Mouse (Mus musculus) midbrain, embryonic 14.5 days (tissue): ENCODE measurements around the gene Gm20721. TPM values are rescaled to one million over a fixed set of nuclear protein-coding genes. Genes with fewer than 3 reads are reported as not detected.

Experiments
- ATAC-seq: fragments of 200-750 bp; cut with Nextera tagmentation; 2 replicates; pipeline ENCODE4 v1.8.0; 2017; ENCODE audit warnings: moderate number of reproducible peaks, moderate library complexity; ENCODE audit not compliant: low FRiP score, low TSS enrichment
- DNase-seq: peaks from one replicate; pipeline ENCODE4 v3.0.0-alpha.2; 2015
- H3K27ac ChIP-seq: fragments of 300-500 bp; sonication (generic); replicated peaks from 2 replicates; pipeline ENCODE4 v1.5.1; 2014; ENCODE audit warnings: mild to moderate bottlenecking, low read depth, low read length, moderate library complexity
- H3K27me3 ChIP-seq: fragments of 300-500 bp; sonication (generic); 2 replicates; pipeline ENCODE4 v1.6.1; 2014; ENCODE audit warnings: low read length, control low read depth, mixed read lengths; ENCODE audit not compliant: control insufficient read depth, insufficient read depth
- H3K36me3 ChIP-seq: fragments of 300-500 bp; sonication (generic); 2 replicates; pipeline ENCODE4 v1.6.1; 2014; ENCODE audit warnings: low read length, control low read depth; ENCODE audit not compliant: control insufficient read depth, insufficient read depth
- H3K4me1 ChIP-seq: fragments of 300-500 bp; sonication (generic); 2 replicates; pipeline ENCODE4 v1.6.1; 2014; ENCODE audit warnings: mild to moderate bottlenecking, antibody characterized with exemption, low read length, control low read depth; ENCODE audit not compliant: control insufficient read depth, insufficient read depth
- H3K4me2 ChIP-seq: fragments of 300-500 bp; sonication (generic); 2 replicates; pipeline ENCODE4 v1.6.1; 2014; ENCODE audit warnings: mild to moderate bottlenecking, low read length, moderate library complexity
- H3K4me3 ChIP-seq: fragments of 300-500 bp; sonication (generic); replicated peaks from 2 replicates; pipeline ENCODE4 v1.5.1; 2014; ENCODE audit warnings: low read depth, low read length
- H3K9ac ChIP-seq: fragments of 300-500 bp; sonication (generic); replicated peaks from 2 replicates; pipeline ENCODE4 v1.6.1; 2014; ENCODE audit warnings: mild to moderate bottlenecking, low read length, moderate library complexity
- H3K9me3 ChIP-seq: fragments of 300-500 bp; sonication (generic); 2 replicates; pipeline ENCODE4 v1.6.1; 2016; ENCODE audit warnings: low read length, control low read depth, mixed read lengths; ENCODE audit not compliant: control insufficient read depth
- WGBS: fragments of 180-500 bp; shearing (Covaris S2); extraction: QIAGEN DNeasy Blood & Tissue Kit; methylation state at CpG from one replicate; pipeline ENCODE4 v1.1.7; 2014; 5-methylcytosine and 5-hydroxymethylcytosine counted together
- polyA plus RNA-seq: library from polyadenylated mRNA; unstranded; fragments of >200 nt; fragmentation: Nextera tagmentation; extraction: Ambion mirVana; gene quantifications from 2 replicates; pipeline ENCODE4 v1.2.1, GENCODE M21; 2014

The Gm20721 gene
- polyA plus RNA-seq, 1 experiment from 2014 or later: 6.4 TPM

DNA sequence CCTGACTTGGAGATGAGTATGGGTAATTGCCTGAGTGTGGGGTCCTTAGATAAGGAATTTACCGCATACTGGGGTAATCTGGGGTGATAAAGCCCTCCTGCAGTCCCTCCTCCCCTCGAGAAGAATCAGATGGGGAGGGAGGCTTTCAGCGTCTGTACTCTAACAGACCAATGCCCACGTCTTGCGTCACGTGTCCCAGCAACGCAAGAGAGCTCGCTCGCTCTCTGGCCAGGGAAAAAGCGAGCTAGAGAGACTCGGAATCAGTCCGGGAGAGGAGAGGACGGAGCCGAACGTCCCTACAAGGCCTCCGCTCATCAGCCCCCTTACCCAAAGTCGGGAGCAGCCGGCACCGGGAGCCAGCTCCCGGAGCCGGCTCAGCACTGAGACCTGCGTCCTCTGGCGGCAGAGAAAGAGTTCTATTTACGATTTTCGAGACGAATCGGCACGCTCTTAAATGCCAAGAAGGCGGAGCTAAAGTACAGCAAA is 49.4 kb downstream of the Gm20721 start:
- Histone ChIP-seq H3K4me3 (0 out of 2 replicates have a peak overlapping the region, but pooled peaks have one; percentile 12), H3K4me1 (peaks cover 8% of the 10 kb centered on the region; the same call in 1 of the 2 replicates), H3K36me3 (no peaks in the 10 kb centered on the region), H3K27ac (no peak overlapping the region), H3K9me3 (peaks cover 45% of the 10 kb centered on the region), H3K27me3 (peaks cover 39% of the 10 kb centered on the region), H3K4me2 (peak overlapping the region; percentile 40), H3K9ac (no peak overlapping the region)
- DNase-seq: peak; percentile 76
- WGBS: 46% methylated on average over 29 of the region's 29 CpGs
- no peak for ATAC-seq

DNA sequence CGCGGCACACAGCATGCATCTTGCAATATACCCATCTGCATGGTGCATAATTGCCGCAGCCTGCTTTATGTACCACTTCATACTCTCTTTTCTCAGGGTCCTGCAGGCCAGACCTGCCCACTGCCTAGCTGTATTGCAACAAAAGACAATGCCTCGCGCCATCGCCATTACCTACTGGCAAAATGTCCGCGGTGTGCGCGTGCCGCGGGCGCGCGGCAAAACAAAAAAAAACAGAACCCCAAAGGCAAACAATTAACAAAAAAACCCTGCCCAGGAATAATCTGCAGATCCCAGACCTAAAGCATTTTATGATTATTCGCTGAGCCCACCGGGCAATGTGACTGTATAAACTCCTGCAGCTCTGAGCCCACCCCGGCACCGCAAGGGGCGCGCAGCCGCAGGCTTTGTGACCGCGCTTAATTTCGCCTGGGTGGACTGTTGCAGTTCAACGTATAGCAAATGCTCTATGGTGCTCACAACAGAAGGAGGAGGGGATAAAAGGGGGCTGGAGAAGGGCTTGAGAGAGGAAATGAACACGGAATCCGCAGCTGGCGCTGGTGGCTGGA is 50.5 kb downstream of the Gm20721 start:
- Histone ChIP-seq H3K36me3 (no peaks in the 10 kb centered on the region), H3K4me1 (peaks cover 9% of the 10 kb centered on the region), H3K27ac (no peak overlapping the region), H3K9me3 (peaks cover 45% of the 10 kb centered on the region), H3K27me3 (peaks cover 37% of the 10 kb centered on the region), H3K9ac (no peak overlapping the region), H3K4me2 (peak overlapping the region; percentile 58), H3K4me3 (peak overlapping the region; percentile 61)
- DNase-seq (no peak), ATAC-seq (0 out of 2 replicates have a peak, but pooled peaks have one; percentile 4)
- WGBS: 52% methylated on average over 29 of the region's 29 CpGs

DNA sequence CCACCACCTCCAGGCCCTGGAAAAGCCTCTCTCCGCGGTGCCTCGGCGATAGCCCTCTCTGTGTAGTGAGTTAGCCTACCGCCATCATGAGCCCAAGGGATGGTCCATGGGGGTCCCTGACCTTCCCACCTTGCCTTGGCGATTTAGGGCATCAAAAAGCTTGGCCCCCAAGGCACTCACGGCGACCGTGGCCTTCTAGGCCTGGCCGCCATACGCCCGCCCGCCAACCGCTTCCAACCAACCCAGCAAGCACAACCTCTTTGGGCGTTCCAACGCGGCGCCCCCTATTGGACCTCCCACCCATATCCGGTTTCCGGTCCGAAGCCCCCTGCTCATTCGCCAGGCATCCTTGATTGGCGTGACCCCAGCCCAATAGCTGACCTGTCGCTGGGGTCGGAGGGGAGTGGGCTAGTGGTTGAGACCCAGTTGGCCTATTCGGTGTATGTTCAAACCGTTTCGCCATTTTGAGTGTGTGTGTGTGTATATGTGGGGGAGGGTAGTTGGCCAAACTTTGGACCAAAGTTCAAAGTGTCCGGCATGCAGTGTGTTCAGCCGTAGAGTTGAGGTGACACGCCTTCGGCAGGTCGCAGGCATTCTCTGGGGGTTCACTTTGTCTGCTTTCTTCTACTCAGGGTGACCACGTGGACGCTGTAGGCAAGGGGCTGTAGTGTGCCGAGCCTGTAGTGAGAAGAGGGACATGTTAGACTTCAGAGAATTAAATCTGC is 51.2 kb downstream of the Gm20721 start:
- H3K4me3 ChIP-seq: peak overlapping the region; percentile 61
- 49% methylated on average over 36 of the region's 36 CpGs for WGBS
- peaks cover 16% of the 10 kb centered on the region for H3K4me1 ChIP-seq
- H3K9me3 ChIP-seq: peaks cover 43% of the 10 kb centered on the region
- DNase-seq (peak; percentile 94), ATAC-seq (peak; percentile 91)
- peak overlapping the region; percentile 84 for H3K27ac ChIP-seq
- peak overlapping the region; percentile 58 for H3K4me2 ChIP-seq
- H3K27me3 ChIP-seq: peaks cover 31% of the 10 kb centered on the region
- H3K36me3 ChIP-seq: no peaks in the 10 kb centered on the region
- H3K9ac ChIP-seq: peak overlapping the region; percentile 69

DNA sequence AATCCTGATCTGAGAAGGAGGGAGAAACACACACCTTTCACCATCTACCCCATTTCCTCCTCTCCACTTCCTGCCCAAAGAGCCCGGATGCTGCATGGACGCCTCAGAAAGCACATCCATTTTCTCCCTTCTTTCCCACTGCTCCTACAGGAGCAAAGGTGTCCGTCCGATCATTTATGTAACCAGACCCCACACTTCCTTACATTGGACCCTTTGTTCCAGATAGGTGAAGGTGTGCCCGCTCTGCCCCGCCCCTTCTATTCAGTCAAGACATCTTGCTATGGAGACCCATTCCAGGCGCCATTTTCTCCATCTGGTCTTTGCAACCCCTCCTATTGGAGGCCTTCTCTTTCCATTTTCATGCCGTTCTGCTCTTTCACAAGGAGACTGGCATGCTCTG is 52.1 kb downstream of the Gm20721 start:
- DNase-seq (peak; percentile 67), ATAC-seq (no peak)
- Histone ChIP-seq H3K4me3 (peak overlapping the region; percentile 61), H3K4me2 (peak overlapping the region; percentile 58), H3K27me3 (peaks cover 22% of the 10 kb centered on the region), H3K4me1 (peaks cover 18% of the 10 kb centered on the region), H3K27ac (peak overlapping the region; percentile 84), H3K36me3 (no peaks in the 10 kb centered on the region), H3K9ac (peak overlapping the region; percentile 69), H3K9me3 (peaks cover 37% of the 10 kb centered on the region)
- WGBS: 53% methylated on average over 8 of the region's 8 CpGs

DNA sequence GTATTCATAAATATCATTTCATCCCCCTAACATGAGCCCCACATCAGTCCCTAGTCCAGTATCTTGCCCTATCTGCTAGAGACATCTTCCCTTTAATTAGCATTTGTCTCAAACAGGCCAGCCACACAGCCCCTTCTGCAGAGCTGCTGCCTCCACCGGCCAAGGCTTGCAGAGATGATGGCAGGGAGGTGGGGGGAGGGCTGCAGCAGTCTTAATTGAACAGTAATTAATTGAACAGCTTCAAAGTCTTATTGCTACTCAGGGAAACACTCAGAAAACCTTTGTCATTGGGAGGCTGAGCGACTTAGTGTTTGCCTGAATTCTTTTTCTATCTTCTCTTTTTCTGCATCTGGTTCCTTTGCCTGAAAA is 54.9 kb downstream of the Gm20721 start:
- 57% methylated on average over 2 of the region's 2 CpGs for whole genome bisulfite sequencing
- DNase-seq: no peak
- H3K27me3 ChIP-seq: peaks cover 13% of the 10 kb centered on the region
- H3K9ac ChIP-seq: peak overlapping the region; percentile 42; the same call in 1 of the 2 replicates
- H3K4me2 ChIP-seq: peak overlapping the region; percentile 65
- H3K27ac ChIP-seq: peak overlapping the region; percentile 28; the same call in 1 of the 2 replicates
- peaks cover 18% of the 10 kb centered on the region for H3K4me1 ChIP-seq
- ATAC-seq: no peak
- H3K4me3 ChIP-seq: peak overlapping the region; percentile 32
- peaks cover 4% of the 10 kb centered on the region; the same call in 1 of the 2 replicates for H3K36me3 ChIP-seq
- peaks cover 17% of the 10 kb centered on the region for H3K9me3 ChIP-seq

DNA sequence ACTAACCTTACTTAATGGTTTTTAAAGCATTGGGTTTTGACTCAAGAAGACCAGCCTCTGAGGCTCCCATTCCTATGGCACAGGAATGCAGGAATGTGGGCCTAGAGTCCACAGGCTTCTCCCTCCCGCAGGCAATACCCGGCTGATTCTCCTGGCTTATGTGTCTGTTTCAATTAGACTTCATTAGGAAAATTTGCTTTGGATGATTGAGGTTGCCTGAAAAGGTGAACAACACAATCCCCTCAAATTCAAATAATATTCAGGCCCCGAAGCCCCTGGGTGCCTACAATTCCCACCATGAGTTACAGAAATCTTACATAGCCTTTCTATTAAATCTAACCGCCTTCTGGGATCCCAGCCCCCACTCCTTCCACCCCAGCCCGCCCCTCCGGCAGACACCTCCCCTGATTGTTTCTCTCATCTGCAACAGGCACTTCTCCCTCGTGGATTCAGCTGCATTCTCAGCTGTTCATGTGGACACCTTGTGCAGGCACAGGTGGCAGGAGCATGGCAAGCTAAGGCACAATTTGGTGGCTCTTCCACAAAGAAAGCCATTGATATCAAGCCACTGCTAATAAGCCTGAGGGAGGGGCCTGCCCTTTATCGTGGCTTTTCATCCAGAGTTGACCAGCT is 55.4 kb downstream of the Gm20721 start:
- H3K9me3 ChIP-seq: peaks cover 17% of the 10 kb centered on the region
- peak overlapping the region; percentile 65 for H3K4me2 ChIP-seq
- peak overlapping the region; percentile 32 for H3K4me3 ChIP-seq
- peaks cover 18% of the 10 kb centered on the region for H3K4me1 ChIP-seq
- peaks cover 18% of the 10 kb centered on the region for H3K27me3 ChIP-seq
- peak overlapping the region; percentile 42; the same call in 1 of the 2 replicates for H3K9ac ChIP-seq
- WGBS: 59% methylated on average over 8 of the region's 8 CpGs
- H3K36me3 ChIP-seq: peaks cover 9% of the 10 kb centered on the region
- peak overlapping the region; percentile 28 for H3K27ac ChIP-seq
- DNase-seq (no peak), ATAC-seq (no peak)

DNA sequence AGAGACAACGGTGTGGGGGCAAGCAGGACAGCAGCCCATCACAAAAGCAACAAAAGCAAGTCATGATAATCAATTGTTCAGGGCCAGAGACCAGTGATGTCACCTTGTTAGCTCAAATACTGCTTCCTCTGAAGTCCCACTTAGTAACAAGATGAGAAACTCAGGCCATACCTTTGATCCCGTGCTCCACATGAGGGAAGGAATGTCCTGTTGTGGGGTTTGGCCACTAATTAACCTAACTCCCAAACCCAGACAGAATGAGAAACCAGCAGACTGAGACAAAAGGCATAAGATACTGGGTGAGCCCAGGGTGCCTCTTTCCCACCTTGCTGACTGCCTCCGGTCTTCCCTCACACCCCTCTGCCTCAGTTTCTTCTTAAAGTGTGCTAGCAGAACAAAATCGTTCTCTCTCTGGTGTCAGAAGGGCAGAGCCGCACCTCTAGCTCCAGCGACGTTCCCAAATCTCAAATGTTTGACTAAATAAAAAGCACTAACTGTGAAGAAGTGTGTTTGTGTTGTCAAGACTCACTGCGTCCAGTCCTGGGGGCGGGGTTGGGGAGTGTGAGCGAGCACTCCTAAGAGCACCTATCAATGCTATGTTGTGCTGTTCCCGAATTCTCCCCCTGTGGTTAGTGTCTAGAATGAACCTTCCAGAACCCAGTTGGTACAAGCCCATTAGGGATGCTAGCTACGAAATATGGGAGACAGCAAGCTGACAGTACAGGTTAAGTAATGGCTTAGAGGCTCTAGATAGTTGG is 57.7 kb downstream of the Gm20721 start:
- peaks cover 37% of the 10 kb centered on the region for H3K27me3 ChIP-seq
- H3K4me1 ChIP-seq: peaks cover 15% of the 10 kb centered on the region
- no peak overlapping the region for H3K4me3 ChIP-seq
- no peak for ATAC-seq
- H3K27ac ChIP-seq: no peak overlapping the region
- H3K9ac ChIP-seq: no peak overlapping the region
- H3K36me3 ChIP-seq: peaks cover 31% of the 10 kb centered on the region
- H3K9me3 ChIP-seq: peaks cover 24% of the 10 kb centered on the region
- no peak for DNase-seq
- WGBS: 55% methylated on average over 12 of the region's 12 CpGs
- no peak overlapping the region for H3K4me2 ChIP-seq

DNA sequence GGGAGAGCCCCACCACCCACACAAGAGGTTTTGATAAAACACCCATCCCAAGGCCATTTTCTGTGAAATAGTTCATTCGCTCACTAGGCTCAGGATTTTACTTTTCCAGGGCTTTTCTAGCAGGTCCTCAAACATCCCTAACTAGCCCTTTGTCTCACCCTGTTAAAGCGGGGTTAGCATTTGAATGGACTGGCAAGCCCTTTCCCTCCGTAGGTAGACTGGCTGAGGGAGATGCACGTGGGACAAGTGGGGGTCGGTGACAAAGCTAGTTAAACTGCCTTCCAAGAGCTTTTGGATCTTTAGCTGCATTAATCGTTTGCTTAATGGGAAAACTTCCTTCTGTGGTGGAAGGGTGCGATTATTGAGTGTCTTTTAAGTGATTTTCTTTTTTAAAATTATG is 58.6 kb downstream of the Gm20721 start:
- H3K4me1 ChIP-seq: peaks cover 15% of the 10 kb centered on the region
- WGBS: 40% methylated on average over 7 of the region's 7 CpGs
- ATAC-seq: no peak
- H3K27ac ChIP-seq: no peak overlapping the region
- H3K9ac ChIP-seq: no peak overlapping the region
- peaks cover 24% of the 10 kb centered on the region for H3K9me3 ChIP-seq
- no peak overlapping the region for H3K4me3 ChIP-seq
- no peak for DNase-seq
- peaks cover 37% of the 10 kb centered on the region for H3K27me3 ChIP-seq
- H3K4me2 ChIP-seq: no peak overlapping the region
- peaks cover 36% of the 10 kb centered on the region for H3K36me3 ChIP-seq
